Mouse (Mus musculus) Muller cell, postnatal 12 days (primary cell): ENCODE results near the gene Gm867.

Source experiments
- DNase-seq: peaks from one replicate; pipeline ENCODE4 v3.0.0-alpha.2; 2015; ENCODE audit errors: inconsistent ontology term

Gm867 gene

GRCm38 (mm10) chr10:75936909-75937667 is 3.4 kb downstream of the Gm867 start:
- DNase-seq: no peak

- DNase-seq: peak; percentile 90
Measured at GRCm38 (mm10) chr10:75935680-75936541, 4.6 kb downstream of the Gm867 start, which contains the start of gene Mmp11. Mmp11 (minus strand) TSS chr10:75936496.

- DNase-seq: no peak
Measured at GRCm38 (mm10) chr10:75934991-75935390, 5.5 kb downstream of the Gm867 start.

- DNase-seq: no peak
Measured at GRCm38 (mm10) chr10:75932891-75933290, 7.6 kb downstream of the Gm867 start, which contains the start of gene Chchd10. Chchd10 (plus strand) TSS chr10:75933130.

GRCm38 (mm10) chr10:75932081-75932678 is 8.3 kb downstream of the Gm867 start:
- DNase-seq: peak; percentile 79

GRCm38 (mm10) chr10:75931311-75931710 is 9.2 kb downstream of the Gm867 start:
- no peak for DNase-seq

GRCm38 (mm10) chr10:75930304-75930703 is 10.2 kb downstream of the Gm867 start:
- DNase-seq: peak; percentile 66

GRCm38 (mm10) chr10:75926396-75926795 is 14.1 kb downstream of the Gm867 start:
- no peak for DNase-seq

- DNase-seq: no peak
Measured at GRCm38 (mm10) chr10:75924324-75924723, 16.1 kb downstream of the Gm867 start.

GRCm38 (mm10) chr10:75921726-75922560 is 18.5 kb downstream of the Gm867 start:
- no peak for DNase-seq

- DNase-seq: peak; percentile 93
Measured at GRCm38 (mm10) chr10:75921026-75921725, 19.3 kb downstream of the Gm867 start, which contains the start of gene Smarcb1. Smarcb1 (minus strand) TSS chr10:75921617.

- no peak for DNase-seq
Measured at GRCm38 (mm10) chr10:75919026-75919425, 21.4 kb downstream of the Gm867 start.

- no peak for DNase-seq
Measured at GRCm38 (mm10) chr10:75916840-75917239, 23.6 kb downstream of the Gm867 start.

- DNase-seq: no peak
Measured at GRCm38 (mm10) chr10:75915557-75915956, 24.9 kb downstream of the Gm867 start.

GRCm38 (mm10) chr10:75913013-75913589 is 27.4 kb downstream of the Gm867 start:
- DNase-seq: no peak

- DNase-seq: no peak
Measured at GRCm38 (mm10) chr10:75910698-75911097, 29.8 kb downstream of the Gm867 start.

- no peak for DNase-seq
Measured at GRCm38 (mm10) chr10:75906882-75907281, 33.6 kb downstream of the Gm867 start.

GRCm38 (mm10) chr10:75904391-75904790 is 36.1 kb downstream of the Gm867 start:
- no peak for DNase-seq

- DNase-seq: peak; percentile 85
Measured at GRCm38 (mm10) chr10:75898846-75899245, 41.6 kb downstream of the Gm867 start.

GRCm38 (mm10) chr10:75898039-75898564 is 42.4 kb downstream of the Gm867 start:
- no peak for DNase-seq
